Mouse (Mus musculus) lung, postnatal 0 days (tissue): Measurements from ENCODE around the gene Cntn5. TPM values are rescaled to one million over a fixed set of nuclear protein-coding genes. Genes with fewer than 3 reads are reported as not detected.
A peak's percentile ranks its signal among the peaks of the same experiment; 100 is the strongest.

ENCODE experiments used
- ATAC-seq: fragments of 200-750 bp; cut with Nextera tagmentation; 2 replicates; pipeline ENCODE4 v1.8.0; 2017; ENCODE audit warnings: moderate library complexity
- DNase-seq: peaks from one replicate; pipeline ENCODE4 v3.0.0-alpha.2; 2016; ENCODE audit warnings: low spot score
- H3K27ac ChIP-seq: fragments of 300-500 bp; sonication (generic); 2 replicates; pipeline ENCODE4 v1.5.1; 2014; ENCODE audit warnings: antibody characterized with exemption, mild to moderate bottlenecking, low read length, mixed read lengths
- H3K27me3 ChIP-seq: fragments of 300-500 bp; sonication (generic); replicated peaks from 2 replicates; pipeline ENCODE4 v1.6.1; 2014; ENCODE audit warnings: low read length, mixed read lengths; ENCODE audit not compliant: insufficient read depth
- H3K36me3 ChIP-seq: fragments of 300-500 bp; sonication (generic); 2 replicates; pipeline ENCODE4 v1.6.1; 2014; ENCODE audit warnings: low read length, mixed read lengths; ENCODE audit not compliant: insufficient read depth
- H3K4me1 ChIP-seq: fragments of 300-500 bp; sonication (generic); 2 replicates; pipeline ENCODE4 v1.6.1; 2014; ENCODE audit warnings: antibody characterized with exemption, low read depth, low read length, mixed read lengths; ENCODE audit not compliant: insufficient read depth
- H3K4me2 ChIP-seq: fragments of 300-500 bp; sonication (generic); replicated peaks from 2 replicates; pipeline ENCODE4 v1.6.1; 2014; ENCODE audit warnings: low read depth, mild to moderate bottlenecking, low read length, moderate library complexity, mixed read lengths
- H3K4me3 ChIP-seq: fragments of 300-500 bp; sonication (generic); 2 replicates; pipeline ENCODE4 v1.5.1; 2014; ENCODE audit warnings: low read depth, low read length
- H3K9ac ChIP-seq: fragments of 300-500 bp; sonication (generic); replicated peaks from 2 replicates; pipeline ENCODE4 v1.6.1; 2014; ENCODE audit warnings: low read depth, mild to moderate bottlenecking
- H3K9me3 ChIP-seq: fragments of 300-500 bp; sonication (generic); 2 replicates; pipeline ENCODE4 v1.6.1; 2016; ENCODE audit warnings: low read length, mixed read lengths
- CTCF ChIP-seq: IDR thresholded peaks from 2 replicates; pipeline ENCODE4 v1.5.1; 2016; ENCODE audit warnings: antibody characterized with exemption, mild to moderate bottlenecking
- EP300 ChIP-seq: IDR thresholded peaks from 2 replicates; pipeline ENCODE4 v1.6.1; 2016; ENCODE audit warnings: antibody characterized with exemption, mild to moderate bottlenecking, control low read depth
- WGBS: fragments of 180-500 bp; shearing (Covaris S2); extraction: QIAGEN DNeasy Blood & Tissue Kit; methylation state at CpG from one replicate; pipeline ENCODE4 v1.1.7; 2014; 5-methylcytosine and 5-hydroxymethylcytosine counted together
- polyA plus RNA-seq: library from polyadenylated mRNA; unstranded; fragments of >200 nt; fragmentation: Nextera tagmentation; extraction: Ambion mirVana; gene quantifications from 2 replicates; pipeline ENCODE4 v1.2.1, GENCODE M21; 2015

Cntn5 gene
- polyA plus RNA-seq, 1 experiment from 2014 or later = not detected

DNA sequence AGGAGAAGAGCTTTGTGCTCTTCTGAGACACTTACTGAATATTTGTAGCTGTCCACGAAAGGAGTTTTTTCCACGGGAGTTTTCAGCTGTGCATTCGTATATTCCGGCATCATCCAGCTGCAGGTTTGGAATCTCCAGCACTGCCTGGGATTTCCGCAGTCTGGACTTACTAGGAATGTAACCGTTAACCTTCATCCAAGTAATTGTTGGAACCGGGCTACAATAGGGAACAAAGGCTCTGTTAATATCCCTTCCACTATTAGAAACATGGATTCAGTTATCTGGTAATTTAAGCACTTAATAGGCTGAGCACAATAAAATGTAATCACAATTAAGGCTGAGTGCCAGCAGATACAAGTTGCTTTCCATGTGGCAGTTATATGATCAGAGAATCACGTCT, 920.5 kb downstream of the Cntn5 start:
- no peaks in the 10 kb centered on the region for H3K9me3 ChIP-seq
- H3K27ac ChIP-seq = no peak overlapping the region
- H3K4me3 ChIP-seq = no peak overlapping the region
- no peaks in the 10 kb centered on the region for H3K36me3 ChIP-seq
- no peak for DNase-seq
- no peaks in the 10 kb centered on the region for H3K27me3 ChIP-seq
- ATAC-seq = no peak
- H3K4me2 ChIP-seq = no peak overlapping the region
- no peak overlapping the region for H3K9ac ChIP-seq
- TF ChIP-seq EP300 (no peak), CTCF (no peak)
- no peaks in the 10 kb centered on the region for H3K4me1 ChIP-seq
- 65% methylated on average over 8 of the region's 8 CpGs for WGBS

DNA sequence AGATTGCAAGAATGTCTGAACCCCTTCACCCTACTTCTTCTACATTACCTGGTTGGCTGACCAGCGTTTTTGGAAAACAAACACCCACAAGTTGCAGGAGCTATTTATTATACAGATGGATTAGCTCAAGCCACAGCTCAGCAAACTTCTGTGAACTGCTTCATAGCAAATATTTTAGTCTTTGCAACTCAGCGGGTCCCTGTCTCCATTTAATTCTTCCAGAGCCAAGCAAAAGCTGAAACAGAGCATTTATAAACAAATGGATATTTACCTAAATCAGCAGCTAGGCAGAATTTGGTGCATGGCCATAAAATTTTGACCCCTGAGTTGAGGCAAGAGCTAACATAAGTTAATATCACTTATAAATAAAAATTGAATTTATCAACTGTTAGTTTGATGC, 921.4 kb downstream of the Cntn5 start:
- TF ChIP-seq CTCF (no peak), EP300 (no peak)
- H3K36me3 ChIP-seq = no peaks in the 10 kb centered on the region
- no peaks in the 10 kb centered on the region for H3K27me3 ChIP-seq
- DNase-seq = no peak
- H3K4me3 ChIP-seq = no peak overlapping the region
- H3K9ac ChIP-seq = no peak overlapping the region
- H3K27ac ChIP-seq = no peak overlapping the region
- H3K4me2 ChIP-seq = no peak overlapping the region
- no peak for ATAC-seq
- 31% methylated on average over 2 of the region's 2 CpGs for WGBS
- H3K9me3 ChIP-seq = no peaks in the 10 kb centered on the region
- no peaks in the 10 kb centered on the region for H3K4me1 ChIP-seq

DNA sequence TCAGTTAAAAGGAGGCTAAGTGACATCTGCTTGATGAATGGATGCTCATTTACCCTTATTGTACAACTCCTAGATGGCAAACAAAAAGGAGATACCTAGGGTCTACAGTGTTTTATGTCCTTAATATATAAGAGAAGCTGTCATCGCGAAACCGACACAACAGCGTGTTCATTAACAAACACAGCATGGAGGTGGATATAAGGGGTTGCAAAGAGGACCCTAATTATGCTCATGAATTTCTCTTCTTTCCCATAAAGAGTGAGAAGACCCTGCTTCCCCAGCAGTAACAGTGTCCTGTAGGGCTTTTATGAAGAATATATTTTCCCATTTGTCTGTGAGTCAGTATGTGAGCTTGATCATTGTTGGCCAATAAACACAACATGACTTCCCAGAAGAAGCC, 939.2 kb downstream of the Cntn5 start:
- no peaks in the 10 kb centered on the region for H3K36me3 ChIP-seq
- no peak for DNase-seq
- H3K4me3 ChIP-seq = no peak overlapping the region
- H3K27ac ChIP-seq = no peak overlapping the region
- 90% methylated on average over 4 of the region's 4 CpGs for WGBS
- no peak overlapping the region for H3K9ac ChIP-seq
- no peak for TF ChIP-seq CTCF
- no peak for TF ChIP-seq EP300
- no peaks in the 10 kb centered on the region for H3K4me1 ChIP-seq
- H3K4me2 ChIP-seq = no peak overlapping the region
- no peak for ATAC-seq
- H3K27me3 ChIP-seq = no peaks in the 10 kb centered on the region
- no peaks in the 10 kb centered on the region for H3K9me3 ChIP-seq

DNA sequence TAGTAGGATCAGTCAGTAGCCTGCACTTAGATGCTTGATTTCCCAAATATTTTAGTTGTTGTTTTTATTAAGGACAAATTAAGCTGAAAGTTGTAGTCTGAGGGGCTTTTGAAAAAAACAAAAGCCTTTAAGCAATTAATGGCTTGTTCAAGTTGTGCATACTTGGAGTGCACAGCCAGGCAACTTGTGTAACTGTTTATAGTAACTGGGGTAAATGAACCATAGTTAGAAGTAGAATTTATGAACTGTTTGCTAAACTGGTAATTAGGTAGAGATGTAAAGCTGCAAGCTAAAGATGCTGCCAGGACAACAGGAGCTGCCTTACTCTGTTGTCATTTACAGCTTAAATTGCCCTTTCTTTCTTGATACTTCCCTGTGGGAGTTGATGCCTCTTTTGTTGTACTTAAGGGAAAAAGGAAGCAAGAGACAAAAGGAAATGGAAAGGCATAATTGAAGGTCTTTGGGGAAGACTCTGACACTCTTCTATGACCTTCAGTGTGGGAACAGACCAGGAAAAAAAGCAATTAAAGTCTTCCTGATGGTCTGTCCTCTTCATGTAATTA, 943.9 kb downstream of the Cntn5 start:
- H3K27ac ChIP-seq = no peak overlapping the region
- H3K4me1 ChIP-seq = no peaks in the 10 kb centered on the region
- no peak overlapping the region for H3K4me3 ChIP-seq
- no peak overlapping the region for H3K4me2 ChIP-seq
- no peaks in the 10 kb centered on the region for H3K9me3 ChIP-seq
- no peaks in the 10 kb centered on the region for H3K36me3 ChIP-seq
- DNase-seq (no peak), ATAC-seq (no peak)
- no peak for TF ChIP-seq CTCF
- no peaks in the 10 kb centered on the region for H3K27me3 ChIP-seq
- H3K9ac ChIP-seq = no peak overlapping the region

DNA sequence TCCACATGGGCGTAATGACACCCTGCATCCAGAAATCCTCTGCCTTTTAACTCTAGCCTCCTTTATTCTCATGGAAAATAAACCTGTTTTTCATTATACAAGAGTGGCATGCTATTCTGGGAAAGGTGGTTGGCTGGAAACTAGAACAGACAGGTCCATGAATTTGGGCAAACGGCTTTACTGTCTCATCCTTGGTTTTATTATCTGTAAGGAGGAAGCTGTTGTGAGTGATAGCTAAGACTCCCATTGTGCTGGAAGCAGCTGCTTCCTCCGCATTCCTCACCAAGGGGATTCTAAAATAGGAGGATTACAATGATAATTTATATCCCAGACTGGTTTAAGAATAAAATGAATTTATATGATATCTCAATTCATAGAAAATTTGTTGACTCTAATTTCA, 955.2 kb downstream of the Cntn5 start:
- no peak overlapping the region for H3K4me3 ChIP-seq
- no peak overlapping the region for H3K4me2 ChIP-seq
- H3K27ac ChIP-seq = no peak overlapping the region
- WGBS = 49% methylated on average over 3 of the region's 3 CpGs
- no peak for TF ChIP-seq EP300
- TF ChIP-seq CTCF = no peak
- DNase-seq (no peak), ATAC-seq (no peak)
- H3K27me3 ChIP-seq = no peaks in the 10 kb centered on the region
- no peaks in the 10 kb centered on the region for H3K9me3 ChIP-seq
- H3K36me3 ChIP-seq = no peaks in the 10 kb centered on the region
- no peaks in the 10 kb centered on the region for H3K4me1 ChIP-seq
- H3K9ac ChIP-seq = no peak overlapping the region

DNA sequence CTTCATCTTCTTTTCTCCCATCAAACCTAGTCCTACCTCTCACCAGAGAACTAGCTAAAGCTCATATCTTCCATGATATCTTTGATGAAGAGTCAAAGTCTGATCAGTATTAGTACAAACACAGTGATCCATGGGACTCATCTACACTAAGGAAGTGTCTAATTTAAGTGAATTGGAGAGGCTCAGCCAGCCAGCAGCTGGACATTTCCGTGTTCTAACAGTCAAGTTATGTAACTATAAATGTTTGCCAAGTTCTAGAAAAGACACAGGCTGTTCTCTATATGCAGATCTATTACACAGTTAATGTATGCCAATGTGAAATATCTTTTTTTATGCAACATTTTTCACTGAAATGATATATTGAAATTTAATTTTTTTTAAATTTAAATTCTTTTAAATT, 959.7 kb downstream of the Cntn5 start:
- no peaks in the 10 kb centered on the region for H3K27me3 ChIP-seq
- H3K9me3 ChIP-seq = no peaks in the 10 kb centered on the region
- H3K9ac ChIP-seq = no peak overlapping the region
- WGBS = 30% methylated on average over 1 of the region's 1 CpGs
- DNase-seq (peak; percentile 40), ATAC-seq (no peak)
- H3K36me3 ChIP-seq = no peaks in the 10 kb centered on the region
- TF ChIP-seq CTCF = no peak
- no peak for TF ChIP-seq EP300
- no peaks in the 10 kb centered on the region for H3K4me1 ChIP-seq
- H3K27ac ChIP-seq = no peak overlapping the region
- H3K4me3 ChIP-seq = no peak overlapping the region
- H3K4me2 ChIP-seq = no peak overlapping the region
